In the genomic region with DNA sequence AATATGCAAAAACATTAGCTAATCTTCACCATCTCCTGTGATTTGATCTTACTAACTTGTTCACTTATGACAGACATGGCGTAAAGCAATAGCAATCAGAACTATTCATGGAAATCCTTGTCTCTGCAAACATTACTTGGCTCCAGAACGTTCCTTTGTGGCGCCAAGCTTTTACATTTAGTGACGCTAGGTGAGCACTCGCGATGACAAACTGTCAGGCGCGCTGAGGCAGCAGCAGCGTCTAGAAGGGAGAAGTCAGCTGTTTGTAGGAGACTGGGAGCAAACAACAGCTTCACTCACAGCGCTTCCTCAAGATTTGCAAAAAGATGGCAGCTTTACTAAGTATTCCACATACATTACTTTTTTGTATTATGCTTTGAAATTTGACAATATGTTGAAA, we compare ENCODE assay signal across 25 mouse cellular contexts. TPM values are rescaled to one million over a fixed set of nuclear protein-coding genes. Genes with fewer than 3 reads are reported as not detected.
DNase-seq lines count a peak whose midpoint lies in the region; ATAC-seq and TF ChIP-seq lines count a peak whose summit lies in the region.
"Had no signal": no experiment of that assay in that cellular context is flagged by ENCODE, and none has a peak within 500 bp of the region (broad histone marks: within the 10 kb centered on the region; RNA-seq: fewer than 3 reads in every experiment).

No protein-coding gene starts in this region.

- H3K36me3 ChIP-seq in hindbrain, embryonic 14.5 days (replicated peaks; ENCODE audit: control insufficient read depth, insufficient read depth), result 0 out of 2 replicates have a peak, but pooled peaks cover 4% of the 10 kb centered on the region
- H3K36me3 ChIP-seq in hindbrain, embryonic 10.5 days, result 0 out of 2 replicates have a peak, but pooled peaks cover 7% of the 10 kb centered on the region
- H3K36me3 ChIP-seq in midbrain, postnatal 0 days (ENCODE audit: insufficient read depth, low read length), result peaks cover 4% of the 10 kb centered on the region; the same call in 1 of the 2 replicates
- no peaks in the 10 kb centered on the region for H3K36me3 ChIP-seq in midbrain, embryonic 15.5 days (replicated peaks)
- H3K36me3 ChIP-seq: embryonic facial prominence, embryonic 12.5 days; forebrain, embryonic 15.5 days; hindbrain, embryonic 13.5 days had no signal

- no peak overlapping the region for H3K4me3 ChIP-seq in hindbrain, embryonic 14.5 days (replicated peaks; ENCODE audit: low read length)
- H3K4me3 ChIP-seq in hindbrain, embryonic 10.5 days, result no peak overlapping the region
- H3K4me3 ChIP-seq in midbrain, postnatal 0 days (ENCODE audit: low read depth, low read length), result no peak overlapping the region
- H3K4me3 ChIP-seq in midbrain, embryonic 15.5 days, result no peak overlapping the region
- H3K4me3 ChIP-seq: embryonic facial prominence, embryonic 12.5 days; embryonic facial prominence, embryonic 15.5 days; forebrain, embryonic 15.5 days; heart, adult 2 months; heart, embryonic 10.5 days; heart, embryonic 13.5 days; hindbrain, embryonic 13.5 days had no signal

- no peaks in the 10 kb centered on the region for H3K9me3 ChIP-seq in hindbrain, embryonic 14.5 days (ENCODE audit: control insufficient read depth, low read length)
- H3K9me3 ChIP-seq in hindbrain, embryonic 10.5 days, result no peaks in the 10 kb centered on the region
- no peaks in the 10 kb centered on the region for H3K9me3 ChIP-seq in midbrain, postnatal 0 days (ENCODE audit: low read length)
- H3K9me3 ChIP-seq in midbrain, embryonic 15.5 days, result no peaks in the 10 kb centered on the region
- H3K9me3 ChIP-seq: embryonic facial prominence, embryonic 12.5 days; embryonic facial prominence, embryonic 15.5 days; forebrain, embryonic 15.5 days; heart, embryonic 10.5 days; heart, embryonic 13.5 days; hindbrain, embryonic 13.5 days had no signal

- H3K27me3 ChIP-seq in hindbrain, embryonic 14.5 days (ENCODE audit: control insufficient read depth, insufficient read depth, low read length), result no peaks in the 10 kb centered on the region
- no peaks in the 10 kb centered on the region for H3K27me3 ChIP-seq in hindbrain, embryonic 10.5 days (ENCODE audit: insufficient read depth, poor library complexity, severe bottlenecking)
- H3K27me3 ChIP-seq in midbrain, postnatal 0 days (ENCODE audit: insufficient read depth, low read length), result no peaks in the 10 kb centered on the region
- no peaks in the 10 kb centered on the region for H3K27me3 ChIP-seq in midbrain, embryonic 15.5 days (replicated peaks)
- H3K27me3 ChIP-seq: embryonic facial prominence, embryonic 12.5 days; embryonic facial prominence, embryonic 15.5 days; forebrain, embryonic 15.5 days; heart, embryonic 13.5 days; hindbrain, embryonic 13.5 days had no signal

- H3K4me1 ChIP-seq in hindbrain, embryonic 14.5 days (replicated peaks; ENCODE audit: control insufficient read depth, insufficient read depth, low read length), result 0 out of 2 replicates have a peak, but pooled peaks cover 4% of the 10 kb centered on the region
- peaks cover 10% of the 10 kb centered on the region; the same call in 1 of the 2 replicates for H3K4me1 ChIP-seq in hindbrain, embryonic 10.5 days (replicated peaks)
- no peaks in the 10 kb centered on the region for H3K4me1 ChIP-seq in midbrain, postnatal 0 days (ENCODE audit: insufficient read depth, low read length)
- H3K4me1 ChIP-seq in midbrain, embryonic 15.5 days, result no peaks in the 10 kb centered on the region
- H3K4me1 ChIP-seq: embryonic facial prominence, embryonic 12.5 days; embryonic facial prominence, embryonic 15.5 days; heart, embryonic 10.5 days had no signal

- ATAC-seq in hindbrain, embryonic 14.5 days (ENCODE audit: low FRiP score), result no peak
- no peak for ATAC-seq in midbrain, postnatal 0 days (ENCODE audit: low FRiP score)
- ATAC-seq in midbrain, embryonic 15.5 days (replicated peaks), result no peak
- ATAC-seq: activated CD4-positive, CD25-positive, alpha-beta regulatory T cell, adult 4 months; CD4-positive, CD25-positive, alpha-beta regulatory T cell, adult 4 months; forebrain, embryonic 15.5 days; intestine, postnatal 0 days had no signal

- DNase-seq in hindbrain, embryonic 14.5 days (ENCODE audit: low spot score), result peak; percentile 25
- DNase-seq in hindbrain, embryonic 10.5 days (ENCODE audit: low spot score), result no peak
- peak; percentile 44 for DNase-seq in midbrain, postnatal 0 days (ENCODE audit: low spot score)
- peak; percentile 63 for DNase-seq in brain, embryonic 14.5 days (ENCODE audit: low read depth)
- DNase-seq in cerebellum, adult 9-10 months, result no peak
- DNase-seq: adrenal gland, adult 8-10 months; adrenal gland, postnatal 25 days; cerebellum, adult 11-12 months; cerebellum, adult 8-10 months; cerebellum, postnatal 25 days; gastrocnemius, postnatal 10 days; gastrocnemius, postnatal 36 days; heart, adult 2 months; heart, postnatal 14 days; heart, postnatal 4 days had no signal

- no peak overlapping the region for H3K4me2 ChIP-seq in hindbrain, embryonic 14.5 days (replicated peaks)
- H3K4me2 ChIP-seq in midbrain, postnatal 0 days (ENCODE audit: low read depth, low read length, poor library complexity, severe bottlenecking), result no peak overlapping the region
- H3K4me2 ChIP-seq in midbrain, embryonic 15.5 days, result no peak overlapping the region
- H3K4me2 ChIP-seq: embryonic facial prominence, embryonic 12.5 days; embryonic facial prominence, embryonic 15.5 days; forebrain, embryonic 15.5 days; heart, embryonic 13.5 days; hindbrain, embryonic 13.5 days had no signal

- H3K27ac ChIP-seq in hindbrain, embryonic 14.5 days, result no peak overlapping the region
- no peak overlapping the region for H3K27ac ChIP-seq in hindbrain, embryonic 10.5 days
- no peak overlapping the region for H3K27ac ChIP-seq in midbrain, postnatal 0 days (ENCODE audit: low read depth, low read length)
- no peak overlapping the region for H3K27ac ChIP-seq in midbrain, embryonic 15.5 days
- H3K27ac ChIP-seq: embryonic facial prominence, embryonic 12.5 days; embryonic facial prominence, embryonic 15.5 days; forebrain, embryonic 15.5 days; heart, adult 2 months; heart, embryonic 10.5 days; heart, embryonic 13.5 days; hindbrain, embryonic 13.5 days had no signal

- no peak overlapping the region for H3K9ac ChIP-seq in hindbrain, embryonic 14.5 days
- H3K9ac ChIP-seq in midbrain, postnatal 0 days (replicated peaks; ENCODE audit: low read length, poor library complexity, severe bottlenecking), result no peak overlapping the region
- H3K9ac ChIP-seq in midbrain, embryonic 15.5 days, result no peak overlapping the region
- H3K9ac ChIP-seq: embryonic facial prominence, embryonic 12.5 days; embryonic facial prominence, embryonic 15.5 days; forebrain, embryonic 15.5 days; heart, embryonic 13.5 days; hindbrain, embryonic 13.5 days had no signal

- TF ChIP-seq POLR2A in brain, embryonic 14.5 days (IDR thresholded peaks at IDR 0.05; ENCODE audit: borderline replicate concordance, extremely low read depth, insufficient read depth, insufficient read length, poor library complexity, severe bottlenecking), result no peak

- 69% methylated on average over 10 of the region's 10 CpGs for WGBS in hindbrain, embryonic 14.5 days
- 86% methylated on average over 10 of the region's 10 CpGs for WGBS in hindbrain, embryonic 10.5 days
- WGBS in midbrain, postnatal 0 days, result 88% methylated on average over 10 of the region's 10 CpGs
- 83% methylated on average over 10 of the region's 10 CpGs for WGBS in midbrain, embryonic 15.5 days

- no peak for TF ChIP-seq CTCF in midbrain, postnatal 0 days (IDR thresholded peaks at IDR 0.05)
- no peak for TF ChIP-seq CTCF in brain, embryonic 14.5 days (IDR thresholded peaks at IDR 0.05; ENCODE audit: borderline replicate concordance, extremely low read depth, insufficient read depth, insufficient read length)

RNA-seq across cellular contexts. Expression of gene Zdhhc21, which starts 51.9 kb away (rescaled TPM):
- polyA plus RNA-seq in hindbrain, embryonic 14.5 days (2014; fragmentation: Nextera tagmentation; extraction: Ambion mirVana), result 16.8 and 18.7 TPM in 2 replicates
- 15.4 and 15.7 TPM in 2 replicates for polyA plus RNA-seq in hindbrain, embryonic 10.5 days (2016; fragmentation: Nextera tagmentation; extraction: Ambion mirVana)
- total RNA-seq in midbrain, postnatal 0 days (2014; rRNA removed), result 50.3 and 55.1 TPM in 2 replicates
- 11.5 and 14.8 TPM in 2 replicates for polyA plus RNA-seq in midbrain, postnatal 0 days (2015; fragmentation: Nextera tagmentation; extraction: Ambion mirVana)
- polyA plus RNA-seq in midbrain, embryonic 15.5 days (2015; fragmentation: Nextera tagmentation; extraction: Ambion mirVana), result 16.9 and 18.8 TPM in 2 replicates
- 12.4 and 14.7 TPM in 2 replicates for polyA plus RNA-seq in brain, embryonic 14.5 days (2012; rRNA removed)

Comparison
In these comparisons a context has a peak if more than half of its experiments do, and no peak if none do; other contexts are left out.
1. DNase-seq: peak in hindbrain, embryonic 14.5 days (single experiment), midbrain, postnatal 0 days (single experiment) and brain, embryonic 14.5 days (single experiment); none in hindbrain, embryonic 10.5 days (single experiment) and cerebellum, adult 9-10 months (single experiment).